Mouse (Mus musculus): ENCODE measurements around the gene Col27a1. TPM values are rescaled to one million over a fixed set of nuclear protein-coding genes. Genes with fewer than 3 reads are reported as not detected.

The Col27a1 gene
- polyA plus RNA-seq, 1 experiment from 2014 or later: 7.2 TPM

GRCm38 (mm10) chr4:63302641-63303040 is 88.8 kb downstream of the Col27a1 start:
- WGBS: 57% methylated on average over 4 of the region's 4 CpGs
- ATAC-seq (no peak), DNase-seq (ENCODE audit: low spot score) (no peak)
- no peak overlapping the region for H3K9ac ChIP-seq (replicated peaks; ENCODE audit: low read depth)
- H3K27me3 ChIP-seq (replicated peaks; ENCODE audit: insufficient read depth, low read length): no peaks in the 10 kb centered on the region
- H3K27ac ChIP-seq (ENCODE audit: low read length): no peak overlapping the region
- TF ChIP-seq EP300 (IDR thresholded peaks at IDR 0.05): no peak
- TF ChIP-seq CTCF (IDR thresholded peaks at IDR 0.05): no peak
- no peaks in the 10 kb centered on the region for H3K9me3 ChIP-seq (ENCODE audit: low read length)
- no peak overlapping the region for H3K4me2 ChIP-seq (replicated peaks; ENCODE audit: low read depth, low read length)
- no peaks in the 10 kb centered on the region for H3K36me3 ChIP-seq (ENCODE audit: insufficient read depth, low read length)
- H3K4me3 ChIP-seq (ENCODE audit: low read depth, low read length): no peak overlapping the region
- H3K4me1 ChIP-seq (ENCODE audit: insufficient read depth, low read depth, low read length): no peaks in the 10 kb centered on the region

GRCm38 (mm10) chr4:63307175-63308062 is 93.6 kb downstream of the Col27a1 start:
- Histone ChIP-seq H3K27me3 (replicated peaks; ENCODE audit: insufficient read depth, low read length) (no peaks in the 10 kb centered on the region), H3K4me1 (ENCODE audit: insufficient read depth, low read depth, low read length) (no peaks in the 10 kb centered on the region), H3K4me3 (ENCODE audit: low read depth, low read length) (no peak overlapping the region), H3K9me3 (ENCODE audit: low read length) (no peaks in the 10 kb centered on the region), H3K4me2 (replicated peaks; ENCODE audit: low read depth, low read length) (no peak overlapping the region), H3K36me3 (ENCODE audit: insufficient read depth, low read length) (no peaks in the 10 kb centered on the region; the same call in 1 of the 2 replicates), H3K9ac (replicated peaks; ENCODE audit: low read depth) (no peak overlapping the region), H3K27ac (ENCODE audit: low read length) (no peak overlapping the region)
- TF ChIP-seq CTCF (IDR thresholded peaks at IDR 0.05) (peak; percentile 90), EP300 (IDR thresholded peaks at IDR 0.05) (no peak)
- WGBS: 36% methylated on average over 21 of the region's 21 CpGs
- DNase-seq (ENCODE audit: low spot score) (peak; percentile 95), ATAC-seq (peak; percentile 78)

GRCm38 (mm10) chr4:63308316-63308715 is 94.5 kb downstream of the Col27a1 start:
- Histone ChIP-seq H3K4me2 (replicated peaks; ENCODE audit: low read depth, low read length) (no peak overlapping the region), H3K9me3 (ENCODE audit: low read length) (no peaks in the 10 kb centered on the region), H3K36me3 (ENCODE audit: insufficient read depth, low read length) (no peaks in the 10 kb centered on the region; the same call in 1 of the 2 replicates), H3K4me1 (ENCODE audit: insufficient read depth, low read depth, low read length) (no peaks in the 10 kb centered on the region), H3K4me3 (ENCODE audit: low read depth, low read length) (no peak overlapping the region), H3K27me3 (replicated peaks; ENCODE audit: insufficient read depth, low read length) (no peaks in the 10 kb centered on the region), H3K9ac (replicated peaks; ENCODE audit: low read depth) (no peak overlapping the region), H3K27ac (ENCODE audit: low read length) (no peak overlapping the region)
- no peak for ATAC-seq
- no peak for TF ChIP-seq EP300 (IDR thresholded peaks at IDR 0.05)
- TF ChIP-seq CTCF (IDR thresholded peaks at IDR 0.05): no peak
- no peak for DNase-seq (ENCODE audit: low spot score)
- WGBS: 79% methylated on average over 3 of the region's 3 CpGs

GRCm38 (mm10) chr4:63310247-63310855 is 96.5 kb downstream of the Col27a1 start:
- Histone ChIP-seq H3K4me1 (ENCODE audit: insufficient read depth, low read depth, low read length) (no peaks in the 10 kb centered on the region), H3K9me3 (ENCODE audit: low read length) (no peaks in the 10 kb centered on the region), H3K27me3 (replicated peaks; ENCODE audit: insufficient read depth, low read length) (no peaks in the 10 kb centered on the region), H3K27ac (ENCODE audit: low read length) (no peak overlapping the region), H3K4me2 (replicated peaks; ENCODE audit: low read depth, low read length) (no peak overlapping the region), H3K9ac (replicated peaks; ENCODE audit: low read depth) (no peak overlapping the region), H3K4me3 (ENCODE audit: low read depth, low read length) (no peak overlapping the region), H3K36me3 (ENCODE audit: insufficient read depth, low read length) (no peaks in the 10 kb centered on the region; the same call in 1 of the 2 replicates)
- 51% methylated on average over 10 of the region's 10 CpGs for WGBS
- no peak for TF ChIP-seq EP300 (IDR thresholded peaks at IDR 0.05)
- ATAC-seq: peak; percentile 69
- DNase-seq (ENCODE audit: low spot score): peak; percentile 65

- ATAC-seq (no peak), DNase-seq (ENCODE audit: low spot score) (no peak)
- no peak for TF ChIP-seq CTCF (IDR thresholded peaks at IDR 0.05)
- no peak for TF ChIP-seq EP300 (IDR thresholded peaks at IDR 0.05)
- Histone ChIP-seq H3K4me1 (ENCODE audit: insufficient read depth, low read depth, low read length) (no peaks in the 10 kb centered on the region), H3K4me2 (replicated peaks; ENCODE audit: low read depth, low read length) (no peak overlapping the region), H3K9ac (replicated peaks; ENCODE audit: low read depth) (no peak overlapping the region), H3K4me3 (ENCODE audit: low read depth, low read length) (no peak overlapping the region), H3K27ac (ENCODE audit: low read length) (no peak overlapping the region), H3K36me3 (ENCODE audit: insufficient read depth, low read length) (no peaks in the 10 kb centered on the region; the same call in 1 of the 2 replicates), H3K27me3 (replicated peaks; ENCODE audit: insufficient read depth, low read length) (no peaks in the 10 kb centered on the region), H3K9me3 (ENCODE audit: low read length) (no peaks in the 10 kb centered on the region)
- 89% methylated on average over 7 of the region's 7 CpGs for WGBS
Measured at GRCm38 (mm10) chr4:63311426-63311825, 97.6 kb downstream of the Col27a1 start.

- TF ChIP-seq EP300 (IDR thresholded peaks at IDR 0.05): no peak
- no peak for TF ChIP-seq CTCF (IDR thresholded peaks at IDR 0.05)
- Histone ChIP-seq H3K9ac (replicated peaks; ENCODE audit: low read depth) (no peak overlapping the region), H3K4me2 (replicated peaks; ENCODE audit: low read depth, low read length) (no peak overlapping the region), H3K27me3 (replicated peaks; ENCODE audit: insufficient read depth, low read length) (no peaks in the 10 kb centered on the region), H3K4me1 (ENCODE audit: insufficient read depth, low read depth, low read length) (no peaks in the 10 kb centered on the region), H3K27ac (ENCODE audit: low read length) (no peak overlapping the region), H3K9me3 (ENCODE audit: low read length) (no peaks in the 10 kb centered on the region), H3K36me3 (ENCODE audit: insufficient read depth, low read length) (no peaks in the 10 kb centered on the region; the same call in 1 of the 2 replicates), H3K4me3 (ENCODE audit: low read depth, low read length) (no peak overlapping the region)
- ATAC-seq (no peak), DNase-seq (ENCODE audit: low spot score) (no peak)
- WGBS: 72% methylated on average over 5 of the region's 5 CpGs
Measured at GRCm38 (mm10) chr4:63314063-63314462, 100.3 kb downstream of the Col27a1 start.
